Mouse (Mus musculus): ENCODE data around the gene Dlgap3. TPM values are rescaled to one million over a fixed set of nuclear protein-coding genes. Genes with fewer than 3 reads are reported as not detected.
A peak's percentile ranks its signal among the peaks of the same experiment; 100 is the strongest.

The Dlgap3 gene
- polyA plus RNA-seq, 1 experiment from 2014 or later = 30.8 TPM

DNA sequence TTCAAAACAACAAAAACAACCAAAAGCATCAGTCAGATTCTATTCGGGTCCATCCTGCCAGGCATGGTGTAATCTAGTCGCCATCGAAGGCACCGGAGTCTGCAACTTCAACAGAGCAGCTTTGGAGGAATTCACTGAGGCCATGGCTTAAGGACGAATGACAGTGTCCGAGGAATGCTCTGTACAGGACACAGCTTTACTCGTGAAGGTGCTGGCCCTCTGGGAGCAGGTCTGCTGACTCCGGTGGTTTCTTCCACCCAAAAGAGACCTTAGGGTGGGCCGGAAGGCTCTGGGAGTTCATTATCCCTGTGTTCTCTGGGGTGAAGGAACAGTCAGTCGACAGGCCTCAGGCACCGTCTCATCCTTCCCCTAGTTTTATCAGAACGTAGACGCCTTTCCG is 92.6 kb downstream of the Dlgap3 start:
- Histone ChIP-seq H3K4me2 (replicated peaks) (no peak overlapping the region), H3K4me1 (replicated peaks; ENCODE audit: control insufficient read depth, insufficient read depth, low read length) (no peaks in the 10 kb centered on the region), H3K36me3 (replicated peaks; ENCODE audit: control insufficient read depth, insufficient read depth) (no peaks in the 10 kb centered on the region), H3K27ac (no peak overlapping the region), H3K27me3 (ENCODE audit: control insufficient read depth, insufficient read depth, low read length) (no peaks in the 10 kb centered on the region), H3K4me3 (replicated peaks; ENCODE audit: low read length) (no peak overlapping the region), H3K9ac (no peak overlapping the region), H3K9me3 (ENCODE audit: control insufficient read depth, low read length) (no peaks in the 10 kb centered on the region)
- DNase-seq (ENCODE audit: low spot score) (no peak), ATAC-seq (ENCODE audit: low FRiP score) (no peak)
- WGBS = 93% methylated on average over 14 of the region's 14 CpGs

GRCm38 (mm10) chr4:127263438-127264182 is 94.6 kb downstream of the Dlgap3 start:
- peak overlapping the region; percentile 20; the same call in 1 of the 2 replicates for H3K27ac ChIP-seq
- DNase-seq (ENCODE audit: low spot score) (no peak), ATAC-seq (ENCODE audit: low FRiP score) (no peak)
- H3K9ac ChIP-seq = no peak overlapping the region
- H3K4me1 ChIP-seq (replicated peaks; ENCODE audit: control insufficient read depth, insufficient read depth, low read length) = no peaks in the 10 kb centered on the region
- H3K27me3 ChIP-seq (ENCODE audit: control insufficient read depth, insufficient read depth, low read length) = no peaks in the 10 kb centered on the region
- no peaks in the 10 kb centered on the region for H3K9me3 ChIP-seq (ENCODE audit: control insufficient read depth, low read length)
- no peaks in the 10 kb centered on the region for H3K36me3 ChIP-seq (replicated peaks; ENCODE audit: control insufficient read depth, insufficient read depth)
- no peak overlapping the region for H3K4me3 ChIP-seq (replicated peaks; ENCODE audit: low read length)
- no peak overlapping the region for H3K4me2 ChIP-seq (replicated peaks)
- whole genome bisulfite sequencing = 52% methylated on average over 19 of the region's 19 CpGs

DNA sequence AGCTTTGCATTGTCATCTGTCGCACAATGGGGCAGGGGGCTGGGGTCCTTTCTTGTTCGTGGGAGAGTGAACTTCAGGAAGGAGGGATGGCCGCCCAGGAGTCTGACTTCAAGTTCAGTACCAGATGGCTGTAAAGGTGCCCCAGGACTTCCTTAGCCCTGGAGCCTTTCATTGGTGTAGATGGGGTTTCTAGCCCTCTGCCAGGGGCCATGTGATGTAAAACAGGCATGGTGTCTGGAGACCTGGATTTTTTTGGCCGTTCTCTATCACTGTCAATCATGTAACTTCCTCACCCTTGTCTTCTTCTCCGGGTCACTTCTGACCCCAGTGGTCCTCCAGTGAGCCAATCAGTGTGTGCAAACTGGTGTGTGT is 95.2 kb downstream of the Dlgap3 start:
- ATAC-seq (ENCODE audit: low FRiP score) = no peak
- 44% methylated on average over 5 of the region's 5 CpGs for WGBS
- peak overlapping the region; percentile 20; the same call in 1 of the 2 replicates for H3K27ac ChIP-seq
- no peaks in the 10 kb centered on the region for H3K36me3 ChIP-seq (replicated peaks; ENCODE audit: control insufficient read depth, insufficient read depth)
- H3K4me1 ChIP-seq (replicated peaks; ENCODE audit: control insufficient read depth, insufficient read depth, low read length) = no peaks in the 10 kb centered on the region
- no peaks in the 10 kb centered on the region for H3K9me3 ChIP-seq (ENCODE audit: control insufficient read depth, low read length)
- no peak overlapping the region for H3K9ac ChIP-seq
- H3K4me2 ChIP-seq (replicated peaks) = no peak overlapping the region
- DNase-seq (ENCODE audit: low spot score) = no peak
- no peak overlapping the region for H3K4me3 ChIP-seq (replicated peaks; ENCODE audit: low read length)
- no peaks in the 10 kb centered on the region for H3K27me3 ChIP-seq (ENCODE audit: control insufficient read depth, insufficient read depth, low read length)

- no peaks in the 10 kb centered on the region for H3K4me1 ChIP-seq (replicated peaks; ENCODE audit: control insufficient read depth, insufficient read depth, low read length)
- no peak overlapping the region for H3K27ac ChIP-seq
- DNase-seq (ENCODE audit: low spot score) (no peak), ATAC-seq (ENCODE audit: low FRiP score) (no peak)
- H3K9me3 ChIP-seq (ENCODE audit: control insufficient read depth, low read length) = no peaks in the 10 kb centered on the region
- WGBS = 61% methylated on average over 9 of the region's 9 CpGs
- no peak overlapping the region for H3K4me2 ChIP-seq (replicated peaks)
- H3K36me3 ChIP-seq (replicated peaks; ENCODE audit: control insufficient read depth, insufficient read depth) = no peaks in the 10 kb centered on the region
- no peak overlapping the region for H3K9ac ChIP-seq
- no peaks in the 10 kb centered on the region for H3K27me3 ChIP-seq (ENCODE audit: control insufficient read depth, insufficient read depth, low read length)
- H3K4me3 ChIP-seq (replicated peaks; ENCODE audit: low read length) = no peak overlapping the region
Measured at GRCm38 (mm10) chr4:127278451-127279001, 109.5 kb downstream of the Dlgap3 start.

DNA sequence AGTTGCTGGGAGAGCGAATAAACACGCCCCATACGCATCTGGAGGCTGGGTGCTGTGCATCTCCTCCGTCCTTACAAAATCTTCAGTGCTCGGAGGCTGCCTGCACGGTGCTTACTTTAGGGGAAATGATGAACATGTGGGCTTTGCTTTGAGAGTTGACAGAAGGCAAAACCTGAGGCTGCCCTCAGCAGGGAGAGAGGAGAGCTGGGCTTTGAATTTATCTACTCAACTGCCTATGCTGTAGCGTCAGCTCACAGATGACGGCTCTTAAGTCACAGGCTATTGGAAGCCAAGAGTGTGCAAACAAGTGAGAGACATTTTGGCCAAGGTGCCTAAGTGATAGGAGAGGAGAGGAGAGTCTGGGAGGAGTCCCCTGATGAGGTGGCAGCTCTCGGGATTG is 110.2 kb downstream of the Dlgap3 start:
- WGBS = 81% methylated on average over 9 of the region's 9 CpGs
- DNase-seq (ENCODE audit: low spot score) = no peak
- Histone ChIP-seq H3K27me3 (ENCODE audit: control insufficient read depth, insufficient read depth, low read length) (no peaks in the 10 kb centered on the region), H3K9me3 (ENCODE audit: control insufficient read depth, low read length) (no peaks in the 10 kb centered on the region), H3K9ac (no peak overlapping the region), H3K27ac (no peak overlapping the region), H3K4me1 (replicated peaks; ENCODE audit: control insufficient read depth, insufficient read depth, low read length) (no peaks in the 10 kb centered on the region), H3K4me3 (replicated peaks; ENCODE audit: low read length) (no peak overlapping the region), H3K4me2 (replicated peaks) (no peak overlapping the region), H3K36me3 (replicated peaks; ENCODE audit: control insufficient read depth, insufficient read depth) (no peaks in the 10 kb centered on the region)
- ATAC-seq (ENCODE audit: low FRiP score) = no peak

Other genes with a start within 250 kb of the Dlgap3 start
- gene Zmym4, start 201.1 kb upstream of the Dlgap3 start, polyA plus RNA-seq (2014; fragmentation: Nextera tagmentation; extraction: Ambion mirVana) = 27.5 and 31.3 TPM in 2 replicates
- 92.5 and 102 TPM in 2 replicates for gene Sfpq, start 147.9 kb upstream of the Dlgap3 start, polyA plus RNA-seq (2014; fragmentation: Nextera tagmentation; extraction: Ambion mirVana)
- 31.6 and 31.9 TPM in 2 replicates for gene Zmym1, start 108.1 kb upstream of the Dlgap3 start, polyA plus RNA-seq (2014; fragmentation: Nextera tagmentation; extraction: Ambion mirVana)
- 33.8 and 34.0 TPM in 2 replicates for gene Zmym6, start 91.8 kb upstream of the Dlgap3 start, polyA plus RNA-seq (2014; fragmentation: Nextera tagmentation; extraction: Ambion mirVana)
- gene Tmem35b, start 45.5 kb upstream of the Dlgap3 start, polyA plus RNA-seq (2014; fragmentation: Nextera tagmentation; extraction: Ambion mirVana) = 14.0 and 18.1 TPM in 2 replicates
- 53.8 and 60.9 TPM in 2 replicates for gene Smim12, start 74.6 kb downstream of the Dlgap3 start, polyA plus RNA-seq (2014; fragmentation: Nextera tagmentation; extraction: Ambion mirVana)
- 25.4 and 27.0 TPM in 2 replicates for gene Gja4, start 144.8 kb downstream of the Dlgap3 start, polyA plus RNA-seq (2014; fragmentation: Nextera tagmentation; extraction: Ambion mirVana)
- gene Gjb3, start 161.6 kb downstream of the Dlgap3 start, polyA plus RNA-seq (2014; fragmentation: Nextera tagmentation; extraction: Ambion mirVana) = 0.17 TPM in 1 of 2 replicates, not detected in the other
- 0.17 TPM in 1 of 2 replicates, not detected in the other for gene Gjb4, start 184.9 kb downstream of the Dlgap3 start, polyA plus RNA-seq (2014; fragmentation: Nextera tagmentation; extraction: Ambion mirVana)
- 0.12 and 0.21 TPM in 2 replicates for gene Gjb5, start 189.0 kb downstream of the Dlgap3 start, polyA plus RNA-seq (2014; fragmentation: Nextera tagmentation; extraction: Ambion mirVana)

Data from hindbrain, embryonic 14.5 days (tissue).